Mouse (Mus musculus) adrenal gland, adult 8-10 months (tissue): ENCODE measurements around the gene Syne1. TPM values are rescaled to one million over a fixed set of nuclear protein-coding genes. Genes with fewer than 3 reads are reported as not detected.

Source experiments
- DNase-seq: peaks from one replicate; pipeline ENCODE4 v3.0.0; 2022
- total RNA-seq, 4 experiments: library from RNA; stranded (reverse); gene quantifications; 2 replicates each; pipeline ENCODE4 v1.2.4; 2022

The Syne1 gene
- total RNA-seq, 4 experiments from 2014 or later: 23.6 to 41.7 (median 31.8) TPM

DNA sequence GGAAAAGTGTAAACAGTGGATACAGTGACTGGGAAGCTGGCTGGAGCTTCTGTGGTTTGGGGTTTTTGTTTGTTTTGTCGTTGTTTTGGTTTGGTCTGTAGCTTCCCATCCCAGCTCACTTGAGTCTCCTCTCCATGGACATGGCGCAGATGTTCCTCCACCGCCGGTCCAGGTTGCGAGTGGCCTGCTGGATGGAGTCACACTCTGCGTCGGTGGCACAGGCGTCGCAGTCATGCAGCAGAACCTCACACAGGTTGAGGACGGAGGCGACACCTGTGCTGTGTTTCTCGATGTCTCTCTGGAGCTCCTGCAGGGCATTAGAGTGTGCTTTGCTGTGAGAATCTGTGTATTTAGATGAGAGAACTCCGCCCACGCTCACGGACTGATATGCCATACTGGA is 493.6 kb downstream of the Syne1 start:
- no peak for DNase-seq

DNA sequence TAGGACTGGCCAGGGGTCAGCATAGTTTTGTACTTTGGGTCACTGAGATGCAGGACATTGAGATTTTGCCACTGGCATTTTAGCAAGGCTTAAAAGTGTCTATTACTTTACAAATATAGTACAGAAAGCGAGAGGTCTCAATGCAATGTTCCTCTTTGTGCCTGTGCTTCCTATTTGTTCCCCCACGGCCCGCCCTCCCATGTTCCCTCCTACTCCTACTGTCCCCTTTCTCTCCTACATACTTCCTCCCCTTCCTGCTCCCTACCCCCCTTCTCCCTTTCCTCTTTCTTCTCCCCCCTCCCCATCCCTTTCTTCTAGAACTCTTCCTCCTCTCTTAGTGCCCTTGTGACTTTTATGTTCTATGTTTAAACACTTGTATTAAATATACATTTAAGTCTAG is 494.3 kb downstream of the Syne1 start:
- DNase-seq: no peak

DNA sequence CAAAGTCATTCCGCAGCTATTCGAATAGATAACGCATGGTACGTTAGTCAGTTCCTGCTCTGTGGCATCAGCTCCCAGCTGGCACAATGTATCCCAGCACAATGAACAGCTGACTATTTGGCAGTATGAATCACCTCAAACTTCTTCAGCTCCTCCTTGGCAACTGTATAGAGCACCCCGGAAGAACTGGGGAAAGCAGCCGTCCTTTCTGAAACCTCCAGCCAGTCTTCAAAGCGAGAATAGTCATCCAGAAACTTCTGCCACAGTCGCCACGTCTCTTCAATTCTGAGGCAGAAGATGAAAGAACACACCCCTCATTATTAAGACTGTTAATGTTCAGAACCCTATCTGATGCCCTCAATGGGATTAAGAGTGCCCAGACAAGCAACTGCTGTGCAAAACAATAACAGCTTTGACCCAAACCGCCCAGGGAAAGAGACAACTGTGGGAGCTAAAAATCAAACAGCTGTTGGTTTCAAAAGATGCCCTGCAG is 495.0 kb downstream of the Syne1 start:
- DNase-seq: no peak

DNA sequence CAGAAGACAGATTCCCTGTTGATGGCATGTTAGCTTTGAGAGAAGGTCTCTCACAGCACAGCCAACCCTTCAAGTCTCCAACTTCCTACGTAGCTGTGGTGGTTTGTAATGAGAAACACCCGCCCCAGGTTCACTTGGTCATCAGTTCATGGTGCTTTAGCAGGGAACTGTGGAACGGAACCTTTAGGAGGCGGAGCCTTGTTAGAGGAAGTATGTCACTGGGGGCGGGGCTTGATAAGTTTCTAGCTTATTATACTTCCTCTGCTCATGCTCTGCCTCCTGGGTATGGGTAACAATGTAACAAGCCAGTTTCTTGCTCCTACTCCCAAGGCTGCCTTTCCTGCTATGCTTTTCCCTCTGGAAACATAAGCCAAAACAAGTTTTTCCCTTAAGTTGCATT is 505.6 kb downstream of the Syne1 start:
- no peak for DNase-seq

DNA sequence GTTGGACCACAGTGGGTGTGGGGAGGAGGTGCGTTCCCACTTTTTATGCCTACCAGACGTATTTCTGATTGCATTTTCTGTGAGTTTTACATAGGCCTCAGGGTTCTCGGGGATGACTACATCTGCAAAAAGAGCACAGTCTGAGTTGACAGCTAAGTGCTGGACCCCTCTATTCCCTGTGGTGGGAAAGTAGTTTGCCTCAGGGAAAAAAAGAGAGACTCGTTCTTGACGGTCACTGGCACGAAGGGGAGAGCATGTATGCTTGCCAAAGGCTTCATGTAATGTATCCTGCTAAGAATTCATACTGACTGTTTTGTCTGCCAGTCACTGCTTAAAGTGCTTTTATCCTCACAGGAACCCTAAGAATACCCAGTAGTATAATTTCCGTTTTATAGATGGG is 506.1 kb downstream of the Syne1 start:
- no peak for DNase-seq

DNA sequence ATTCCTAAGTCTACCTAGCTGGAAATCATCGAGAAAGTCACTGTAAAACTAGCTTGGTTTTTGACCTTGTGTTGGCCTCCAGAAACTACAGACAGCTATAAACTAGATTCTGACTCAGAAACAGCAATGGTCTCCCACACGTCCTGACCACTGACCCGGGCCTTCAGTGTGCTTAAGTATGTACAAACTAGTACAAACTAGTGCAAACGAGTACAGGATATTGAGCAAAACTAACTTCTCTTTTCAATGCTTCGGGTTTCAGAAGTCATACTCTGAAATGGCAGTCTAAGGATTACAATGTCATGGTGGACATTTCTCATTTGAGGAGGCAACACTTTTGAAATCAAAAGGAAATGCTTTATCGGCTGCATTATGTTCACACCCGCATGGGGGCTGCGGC is 506.8 kb downstream of the Syne1 start:
- DNase-seq: no peak

DNA sequence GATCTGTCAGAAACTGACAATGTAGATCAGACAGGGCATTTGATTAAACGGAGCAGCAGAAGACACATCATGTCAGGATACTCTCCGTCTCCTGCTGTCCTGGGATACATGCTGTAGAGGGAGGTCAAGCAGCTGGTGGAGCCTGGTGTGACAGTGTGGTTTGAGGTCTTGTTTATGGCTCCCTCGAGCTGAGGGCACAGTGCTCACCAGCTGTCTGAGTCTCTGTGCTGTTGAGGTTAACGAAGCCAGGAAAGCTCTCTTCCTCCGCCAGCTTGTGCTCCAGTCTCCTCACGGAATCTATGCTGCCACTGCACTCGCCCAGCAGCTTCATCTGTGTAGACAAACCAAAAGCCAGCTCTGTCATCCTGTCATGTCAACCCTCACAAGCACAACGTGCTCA is 510.0 kb downstream of the Syne1 start:
- no peak for DNase-seq

DNA sequence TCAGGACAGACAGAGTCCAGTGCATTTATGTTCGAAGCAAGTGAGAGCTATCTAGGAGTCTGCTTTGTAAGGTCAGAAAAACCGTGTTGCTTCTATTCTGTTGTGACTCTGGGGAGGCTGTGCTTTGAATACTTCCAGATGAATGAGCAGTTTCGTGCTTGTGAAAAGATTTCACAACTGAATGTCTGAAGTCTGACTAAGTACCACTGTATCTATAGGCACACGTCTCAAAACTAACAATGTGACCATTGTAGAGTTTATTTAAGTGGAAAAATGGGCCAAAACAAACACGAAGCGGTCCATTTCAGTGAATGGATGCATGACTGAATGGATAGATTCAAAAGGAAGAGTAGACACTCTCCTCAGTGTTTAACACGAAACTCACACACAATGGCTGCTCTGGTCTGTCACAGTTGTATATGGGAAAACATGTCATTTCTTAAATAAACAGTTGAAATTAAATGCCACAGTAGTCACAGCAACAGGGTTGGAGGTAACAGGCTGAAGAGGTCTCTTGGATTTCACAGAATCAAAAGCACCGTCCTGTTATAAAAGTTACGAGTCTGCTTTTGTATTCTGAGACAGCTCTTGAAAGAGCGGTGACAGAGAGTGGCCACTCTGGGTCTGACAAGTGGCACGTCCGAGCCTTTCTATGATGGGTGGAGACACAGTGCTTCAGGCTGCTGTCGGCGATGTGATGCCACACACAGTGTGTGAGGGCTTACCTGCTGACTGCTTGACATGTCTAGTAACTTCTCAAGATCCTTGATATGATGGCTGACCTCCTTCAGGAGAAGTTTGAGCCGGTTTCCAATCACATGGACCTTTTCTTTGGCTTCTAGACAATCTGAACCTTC is 518.9 kb downstream of the Syne1 start:
- DNase-seq: no peak

DNA sequence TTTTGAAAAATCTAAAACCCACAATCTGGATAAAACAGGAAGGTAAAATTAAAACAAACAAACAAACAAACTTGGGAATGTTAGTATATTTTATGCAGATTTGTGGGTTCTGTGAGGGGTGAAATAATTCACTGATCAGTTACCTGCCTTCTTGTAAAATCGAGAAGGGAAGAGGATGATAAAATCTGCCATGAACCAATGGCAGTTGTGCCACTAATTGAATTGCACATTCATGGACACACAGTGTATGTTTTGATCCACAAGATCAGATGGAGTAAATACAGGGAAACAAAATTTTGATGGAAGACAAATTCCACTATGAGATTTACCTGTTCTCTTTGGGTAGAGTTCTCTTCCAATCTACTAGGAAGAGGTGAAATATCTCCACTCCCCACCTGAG is 521.4 kb downstream of the Syne1 start:
- no peak for DNase-seq

DNA sequence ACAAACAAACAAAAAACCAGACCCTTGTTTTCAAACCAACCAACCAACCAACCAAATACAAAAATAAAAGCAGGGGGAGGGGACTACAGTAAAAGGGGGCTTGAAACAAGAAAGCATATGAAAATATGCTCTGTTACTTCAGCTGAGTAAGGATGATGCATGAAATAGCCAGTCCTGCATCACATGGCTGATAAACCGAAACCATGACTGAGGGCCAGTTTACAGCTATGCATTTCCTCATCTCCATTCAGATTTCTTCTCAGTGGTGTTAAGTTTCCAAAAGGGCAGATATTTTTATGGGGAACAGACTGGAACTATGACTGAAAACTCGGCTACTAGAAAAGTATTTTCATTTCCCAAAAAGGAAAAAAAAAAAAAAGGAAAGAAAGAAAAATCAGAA is 522.1 kb downstream of the Syne1 start:
- DNase-seq: no peak

DNA sequence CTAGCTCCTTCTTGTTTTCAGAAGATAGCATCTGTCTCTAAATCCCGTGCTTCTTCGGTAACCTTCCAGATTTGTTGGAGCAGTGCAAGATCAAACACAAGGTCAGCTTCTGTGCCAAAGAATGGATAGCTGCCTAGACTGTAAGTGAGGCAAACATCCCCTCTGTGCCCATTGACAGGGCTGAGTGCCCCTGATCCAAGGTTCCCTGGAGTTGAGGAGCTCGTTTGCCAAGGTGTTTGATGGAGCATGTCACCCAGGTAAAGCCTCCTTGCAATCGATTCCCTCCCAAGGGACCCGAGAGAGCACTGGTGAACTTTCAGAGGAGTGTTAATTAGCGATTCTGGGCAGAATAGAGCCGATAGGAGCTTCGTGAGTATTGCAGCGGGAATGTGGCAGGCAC is 523.0 kb downstream of the Syne1 start:
- no peak for DNase-seq

DNA sequence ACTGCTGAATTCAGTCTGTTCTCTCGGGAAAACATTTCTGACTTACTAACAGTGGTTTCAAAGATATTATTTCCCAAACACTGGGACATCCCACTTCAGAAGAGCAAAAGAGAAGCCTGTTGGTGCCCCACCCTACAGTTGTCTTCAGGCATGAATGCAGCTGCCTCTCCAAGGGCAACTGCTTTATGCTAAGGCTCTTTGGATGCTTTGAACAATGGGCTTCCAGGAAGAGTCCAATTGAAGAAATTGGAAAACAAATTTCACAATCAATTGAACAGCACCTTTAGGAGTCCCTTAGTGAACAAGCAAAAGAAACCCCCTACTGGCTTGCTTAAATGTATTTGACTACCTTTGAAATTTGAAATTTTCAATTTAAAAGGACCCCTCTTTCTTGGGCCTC is 524.1 kb downstream of the Syne1 start:
- DNase-seq: no peak

DNA sequence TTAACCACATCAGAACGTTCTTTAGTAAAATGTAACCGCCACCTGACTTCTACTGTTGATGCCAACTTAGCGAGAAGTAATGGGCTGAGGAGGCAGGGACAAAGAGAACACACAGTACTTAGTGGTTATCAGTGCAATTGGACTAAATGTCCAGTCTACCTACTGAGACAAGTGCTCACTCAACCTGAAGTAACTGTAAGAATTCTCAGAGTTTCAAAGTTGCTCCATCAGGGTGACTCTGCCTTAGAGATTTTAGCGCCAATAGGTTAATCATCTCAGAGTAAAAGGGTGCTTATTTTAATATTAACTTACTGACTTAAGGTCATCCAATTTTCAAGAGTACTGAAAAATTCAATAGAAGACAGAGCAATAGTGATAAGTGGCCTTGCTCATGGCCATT is 525.4 kb downstream of the Syne1 start:
- no peak for DNase-seq

DNA sequence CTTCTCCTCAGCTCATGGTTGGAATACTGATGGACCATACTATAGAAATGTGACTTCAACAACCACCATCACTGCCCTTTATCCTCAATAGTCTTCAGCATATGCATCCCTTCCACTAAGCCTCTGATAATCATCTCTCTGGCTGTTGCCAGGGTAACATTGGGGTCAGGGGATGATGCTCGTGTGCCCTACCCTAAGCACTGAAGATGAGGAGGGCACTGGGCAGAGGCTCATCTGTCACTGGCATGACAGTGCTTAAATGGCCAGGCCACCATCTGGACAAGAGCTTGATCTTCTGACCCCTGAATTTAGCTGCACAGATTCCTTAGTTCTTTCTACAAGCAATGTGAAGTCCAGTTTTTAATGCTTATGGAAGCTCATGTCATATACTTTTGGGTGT is 534.1 kb downstream of the Syne1 start:
- DNase-seq: no peak

DNA sequence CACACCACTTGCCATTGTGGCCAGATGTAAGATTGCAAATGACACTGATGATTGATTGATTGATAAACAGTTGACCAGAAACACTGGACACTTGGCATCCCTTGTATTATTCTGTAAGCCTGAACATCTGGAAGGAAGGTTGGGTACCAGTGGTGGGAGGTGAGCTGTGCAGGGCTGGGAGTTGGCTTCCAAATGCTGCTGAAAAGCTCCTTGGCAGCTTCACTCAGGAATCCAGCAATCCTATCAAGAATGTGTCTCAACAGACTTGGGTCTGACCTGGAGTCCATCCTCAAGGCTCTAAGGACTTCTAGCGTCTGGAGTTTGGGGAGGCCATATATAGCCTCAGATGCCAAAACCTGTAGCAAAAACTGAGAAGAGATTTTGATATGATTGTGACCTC is 536.3 kb downstream of the Syne1 start:
- no peak for DNase-seq

DNA sequence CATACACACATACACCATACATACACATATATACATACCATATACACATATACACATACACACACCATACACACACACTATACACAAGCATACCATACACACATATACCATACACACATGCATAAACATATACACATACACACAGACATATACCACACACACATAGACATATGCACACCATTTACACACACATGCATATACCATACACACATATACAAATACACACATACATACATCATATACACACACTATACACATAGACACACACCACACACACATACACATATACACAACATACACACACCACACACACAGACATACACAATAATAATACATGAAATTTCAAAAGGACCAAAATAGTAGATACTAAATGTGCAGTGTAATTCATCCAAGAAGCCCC is 539.3 kb downstream of the Syne1 start:
- no peak for DNase-seq

DNA sequence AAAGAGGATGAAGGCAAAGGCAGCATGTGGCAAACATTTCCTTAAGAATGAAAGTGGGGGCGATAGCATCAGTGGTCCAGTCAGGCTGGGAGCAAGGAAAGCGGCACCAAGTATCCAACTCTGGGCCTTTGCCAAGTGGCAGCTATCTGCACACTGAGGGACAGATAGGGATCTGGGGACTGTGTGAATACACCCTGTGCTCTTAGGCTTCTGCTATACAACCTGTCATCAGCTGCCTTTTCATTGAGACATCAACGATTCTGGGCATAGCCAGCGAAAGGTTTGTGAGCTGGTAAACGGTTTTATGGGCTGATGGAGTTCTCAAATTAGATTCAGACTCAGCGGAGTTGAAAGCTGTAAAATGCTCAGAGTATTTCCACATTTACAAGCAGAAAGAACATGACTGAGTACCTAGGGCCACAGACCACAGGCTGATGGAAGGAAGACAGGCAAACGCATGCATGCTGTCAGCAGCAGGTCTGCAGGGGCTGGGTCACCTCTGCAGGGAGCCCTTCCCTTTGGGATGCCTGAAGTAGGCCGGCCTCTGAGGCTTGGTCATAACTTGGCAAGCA is 542.4 kb downstream of the Syne1 start:
- no peak for DNase-seq

DNA sequence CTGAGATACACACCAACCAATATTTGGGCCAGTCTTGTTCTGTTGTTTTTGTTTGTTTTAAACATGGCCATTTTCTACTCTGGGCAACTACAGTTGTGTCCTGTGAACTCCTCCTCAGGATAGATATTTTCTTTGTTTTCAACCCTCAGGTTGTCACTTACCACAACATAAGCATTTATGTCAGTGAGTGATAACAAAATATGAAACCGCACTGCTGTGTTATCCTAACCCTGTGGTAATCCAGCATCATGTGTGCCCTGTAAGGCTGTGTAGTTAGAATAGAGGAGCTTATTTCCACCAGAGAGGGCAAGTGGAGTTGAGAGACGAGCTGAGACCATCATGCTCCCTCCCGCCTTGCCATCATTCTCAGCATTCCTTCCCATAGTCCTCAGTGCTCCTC is 554.7 kb downstream of the Syne1 start:
- DNase-seq: no peak

DNA sequence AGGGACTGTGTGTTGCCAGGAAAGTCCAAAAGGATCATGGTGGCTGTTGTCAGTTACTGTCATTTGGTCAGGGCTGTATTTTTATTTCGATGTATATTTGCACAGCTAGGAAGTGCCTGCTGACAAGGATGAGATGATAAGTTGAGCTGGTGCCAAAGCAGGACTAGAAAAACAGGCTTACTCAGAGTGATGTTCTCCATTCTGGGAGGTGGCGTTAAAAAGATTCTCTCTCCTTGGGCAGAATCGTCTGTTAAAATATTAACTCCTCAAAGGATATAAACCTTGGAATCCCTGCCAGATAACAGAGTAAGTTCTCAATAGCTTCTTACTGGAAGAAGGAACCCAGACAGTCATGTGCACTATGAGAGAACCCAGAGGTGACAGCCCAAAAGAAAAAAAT is 557.5 kb downstream of the Syne1 start:
- DNase-seq: no peak

DNA sequence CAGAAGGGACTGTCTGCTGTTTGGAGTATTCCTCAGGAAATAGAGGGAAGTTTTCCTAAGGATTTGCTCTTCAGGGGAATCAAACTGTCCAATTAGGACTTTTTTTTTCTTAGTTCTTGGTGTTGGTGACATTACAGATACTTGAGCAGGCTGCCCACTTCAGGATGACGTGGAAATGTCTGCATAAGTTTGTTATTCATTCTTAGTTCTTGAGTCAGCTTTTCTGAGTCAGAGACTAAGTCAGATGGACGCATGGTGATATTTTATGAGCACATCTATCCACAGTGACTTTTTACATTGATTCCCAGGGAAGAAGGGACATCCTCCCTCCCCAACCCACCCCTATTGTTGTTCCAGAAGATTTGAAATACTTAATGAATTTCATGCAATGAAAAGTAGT is 567.4 kb downstream of the Syne1 start:
- DNase-seq: no peak

DNA sequence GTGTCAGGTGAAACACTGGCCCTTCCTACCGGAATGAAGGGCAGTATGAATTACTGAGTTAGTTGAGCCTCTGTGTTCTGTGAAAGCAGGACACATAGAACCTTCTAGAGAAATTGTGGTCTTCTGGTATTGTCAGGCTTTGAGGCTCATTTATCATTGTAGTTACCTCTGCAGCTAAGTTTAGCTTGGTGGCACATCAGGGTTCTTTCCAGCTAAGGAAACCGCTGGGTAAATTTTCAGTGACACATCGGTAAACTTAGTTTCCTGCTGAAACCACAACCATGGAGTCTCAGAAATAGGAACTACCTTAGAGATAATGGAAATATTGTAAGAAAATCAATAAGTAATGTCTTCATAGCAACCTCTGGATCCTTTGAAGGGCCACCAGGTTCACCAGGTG is 573.9 kb downstream of the Syne1 start:
- DNase-seq: no peak

DNA sequence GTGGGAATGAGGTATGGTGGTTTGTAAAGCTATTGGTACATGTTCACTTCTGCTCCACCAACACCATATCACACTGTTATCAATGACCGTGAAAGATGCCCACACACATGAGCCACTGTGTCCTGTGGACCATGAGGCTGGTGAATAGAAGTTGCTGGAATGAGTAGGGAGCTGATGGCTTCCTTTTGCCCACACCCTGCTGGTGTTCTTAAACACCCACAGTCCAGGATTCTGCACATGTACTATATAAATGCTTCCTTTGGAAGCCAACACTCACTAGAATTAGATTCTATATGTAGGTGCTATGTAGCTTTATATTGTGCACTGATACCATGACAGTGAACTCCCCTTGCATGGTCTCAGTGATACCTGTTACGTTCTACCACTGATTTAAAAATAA is 574.7 kb downstream of the Syne1 start:
- DNase-seq: no peak

DNA sequence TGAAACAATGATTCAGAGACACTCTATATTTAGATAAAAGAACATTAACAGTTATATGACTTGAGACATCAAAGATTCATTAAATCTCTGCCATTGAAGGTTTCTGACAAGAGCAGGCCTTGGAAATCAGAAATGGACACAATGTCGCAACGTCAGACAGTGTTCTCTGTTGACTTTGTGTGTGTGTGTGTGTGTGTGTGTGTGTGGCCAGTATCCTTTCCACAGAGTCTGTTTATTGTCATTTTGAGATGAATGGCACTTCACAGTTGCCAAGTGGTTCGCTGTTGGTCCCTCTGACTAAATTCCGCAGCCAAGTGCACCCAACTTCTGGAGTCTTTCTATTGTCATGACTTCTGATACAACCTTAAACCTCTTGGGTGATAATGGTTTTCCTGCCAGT is 577.0 kb downstream of the Syne1 start:
- peak; percentile 52 for DNase-seq

DNA sequence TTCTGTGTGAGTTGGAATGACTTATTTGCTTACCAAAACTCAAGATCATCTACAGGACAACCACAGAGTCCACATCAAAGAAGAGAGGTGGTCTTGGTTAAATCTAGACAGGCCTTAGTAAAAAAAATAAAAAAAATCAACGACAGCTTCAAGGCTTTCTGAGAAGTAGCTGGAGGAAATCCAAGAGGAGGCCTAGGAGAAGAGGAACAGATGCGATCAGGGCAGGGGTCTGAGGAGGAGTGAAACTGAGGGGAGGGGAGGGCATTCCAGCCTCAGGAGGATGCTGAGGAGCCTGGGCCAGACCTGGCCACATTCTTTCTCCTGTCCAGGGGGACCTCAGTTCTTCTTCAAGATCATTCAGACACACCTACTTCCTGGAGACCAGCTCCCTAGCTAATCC is 579.3 kb downstream of the Syne1 start:
- DNase-seq: no peak
